In genomic region chr2:145956318-145956717, GRCm38 (mm10) we compare ENCODE assay signal across 21 mouse cellular contexts. TPM values are rescaled to one million over a fixed set of nuclear protein-coding genes. Genes with fewer than 3 reads are reported as not detected.
"Had no signal": no experiment of that assay in that cellular context is flagged by ENCODE, and none has a peak within 500 bp of the region (broad histone marks: within the 10 kb centered on the region; RNA-seq: fewer than 3 reads in every experiment).

No protein-coding gene starts in this region.

- H3K4me1 ChIP-seq: lung, embryonic 15.5 days had no signal

- H3K9me3 ChIP-seq: lung, embryonic 15.5 days had no signal

- H3K4me2 ChIP-seq: liver, embryonic 11.5 days; lung, embryonic 15.5 days; midbrain, embryonic 11.5 days had no signal

- H3K27ac ChIP-seq: kidney, postnatal 0 days; layer of hippocampus, adult 2 months; liver, embryonic 14.5 days; lung, embryonic 15.5 days; macrophage; stomach, postnatal 0 days had no signal

- ATAC-seq: intestine, postnatal 0 days; liver, postnatal 0 days had no signal

- H3K4me3 ChIP-seq: layer of hippocampus, adult 2 months; lung, embryonic 15.5 days had no signal

- H3K9ac ChIP-seq: liver, embryonic 14.5 days; liver, postnatal 0 days; lung, embryonic 15.5 days had no signal

- DNase-seq: kidney, adult 2 months; kidney, postnatal 25 days; layer of hippocampus, adult 9-11 months; liver, postnatal 0 days; lung, postnatal 14 days; midbrain, embryonic 14.5 days; right cerebral cortex, adult 18-20 months; right cerebral cortex, postnatal 14 days; right cerebral cortex, postnatal 4 days; thymus, postnatal 25 days had no signal

- H3K36me3 ChIP-seq: lung, embryonic 15.5 days had no signal

RNA-seq across cellular contexts. Expression of gene Cfap61, which starts 21.7 kb away (rescaled TPM):
- total RNA-seq: megakaryocyte-erythroid progenitor cell, adult 5-6 weeks had no signal
- polyA plus RNA-seq: liver, embryonic 11.5 days; liver, embryonic 14.5 days; liver, postnatal 0 days; macrophage; stomach, embryonic 14.5 days had no signal
